Mouse (Mus musculus): Measurements from ENCODE around the gene Avil.

Avil gene

DNA sequence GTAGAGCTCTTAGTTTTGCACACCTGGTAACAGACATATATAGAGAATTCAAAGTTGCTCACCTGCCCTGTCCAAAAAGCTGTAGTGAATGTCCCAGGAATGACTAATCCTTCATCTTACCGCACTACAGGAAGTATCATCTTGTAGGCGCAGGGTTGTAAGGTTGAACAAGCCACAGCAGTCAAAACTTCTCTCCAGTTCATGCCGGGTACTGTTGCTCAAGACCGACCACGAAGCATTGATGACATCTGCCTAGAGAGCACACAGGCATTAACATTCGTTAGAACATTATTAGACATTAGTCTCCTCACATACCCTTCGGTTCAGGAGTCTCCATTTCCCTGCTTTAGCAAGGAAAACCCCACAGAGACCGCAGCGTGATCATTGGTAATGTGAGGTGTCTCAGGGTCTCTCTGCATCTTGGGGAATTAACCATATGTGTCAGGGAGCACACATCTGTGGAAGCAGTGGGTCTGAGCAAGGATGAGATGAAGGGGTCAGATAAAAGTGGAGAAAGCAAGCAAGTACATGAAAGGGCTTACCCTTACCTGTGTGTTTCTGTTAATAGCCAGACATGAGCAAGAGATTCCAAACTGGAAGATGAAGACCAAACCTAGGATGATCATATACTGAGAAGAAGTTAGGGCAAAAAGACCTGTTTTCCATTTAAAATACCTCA is 68.0 kb downstream of the Avil start:
- Histone ChIP-seq H3K27me3 (ENCODE audit: control insufficient read depth, insufficient read depth, low read length, poor library complexity, severe bottlenecking) (no peaks in the 10 kb centered on the region), H3K36me3 (ENCODE audit: control insufficient read depth, insufficient read depth, low read length, poor library complexity, severe bottlenecking) (peaks cover 5% of the 10 kb centered on the region)
- DNase-seq (ENCODE audit: low read depth, low spot score), result no peak

DNA sequence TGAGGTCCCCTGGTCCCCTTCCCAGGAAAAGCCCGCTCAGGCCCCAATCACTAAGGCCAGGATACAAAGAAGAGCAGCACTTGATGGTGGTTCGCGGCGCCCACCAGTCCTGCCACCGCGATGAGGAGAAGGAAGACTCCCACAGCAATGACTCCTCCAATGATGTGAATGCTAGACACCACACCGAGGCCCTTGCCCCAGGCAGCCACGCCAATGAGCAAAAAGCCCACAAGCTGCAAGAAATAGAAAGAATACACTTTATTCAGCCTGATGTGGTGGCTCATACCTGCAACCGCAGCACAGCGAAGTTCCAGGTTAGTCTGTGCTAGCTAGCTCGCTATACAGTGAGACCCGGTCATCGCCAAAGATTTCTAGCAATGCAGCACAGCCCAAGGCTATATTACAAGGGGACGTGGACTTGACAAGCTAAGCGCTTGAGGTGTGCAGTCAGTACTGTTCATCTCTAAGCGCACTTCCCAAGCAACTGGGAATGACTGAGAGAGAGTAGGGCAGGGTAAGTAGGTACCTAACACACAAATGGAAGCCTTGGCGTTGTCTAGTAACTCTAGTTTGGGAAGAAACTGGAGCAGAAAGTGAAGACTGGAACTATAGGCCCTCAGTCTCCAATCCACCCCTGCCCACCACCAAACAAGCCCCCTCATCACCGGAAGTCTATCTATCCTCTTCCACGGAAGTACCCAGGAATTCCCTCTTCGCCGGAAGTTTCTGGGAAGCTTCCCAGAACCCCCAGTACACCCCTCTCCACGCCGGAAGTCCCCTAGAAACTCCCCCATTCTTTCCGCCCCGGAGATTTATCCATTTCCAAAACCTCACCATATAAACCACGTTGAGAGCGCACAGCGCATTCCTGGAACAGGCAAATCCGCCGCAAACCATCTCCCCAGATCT is 69.0 kb downstream of the Avil start:
- Histone ChIP-seq H3K36me3 (ENCODE audit: control insufficient read depth, insufficient read depth, low read length, poor library complexity, severe bottlenecking) (peaks cover 5% of the 10 kb centered on the region), H3K27me3 (ENCODE audit: control insufficient read depth, insufficient read depth, low read length, poor library complexity, severe bottlenecking) (no peaks in the 10 kb centered on the region)
- DNase-seq (ENCODE audit: low read depth, low spot score), result no peak
